ENCODE assay signal across 1 mouse cellular context in the genomic region with DNA sequence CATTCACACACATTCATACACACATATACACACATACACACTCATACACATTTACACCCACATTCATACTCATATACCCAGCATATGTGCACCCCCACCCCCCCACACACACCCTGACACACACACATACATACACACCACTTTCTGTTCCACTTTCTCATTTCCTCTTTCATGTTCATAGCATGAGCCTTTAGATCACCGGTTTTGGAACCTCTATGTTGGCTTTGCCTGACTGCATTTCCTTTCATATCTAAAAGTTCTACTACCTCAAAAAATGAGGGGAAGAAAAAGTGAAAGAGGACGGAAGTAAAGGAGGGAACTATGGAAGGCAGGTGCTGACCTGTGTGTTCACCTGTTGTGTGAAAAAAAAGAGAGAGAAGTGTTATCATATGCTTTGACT.
TF ChIP-seq lines count a peak whose summit lies in the region.

No protein-coding gene starts in this region.

TF ChIP-seq in CH12.LX, 34 proteins besides CTCF, POLR2A, EP300 and RAD21 (continued from another document):
- TF ChIP-seq ELF1 (IDR thresholded peaks at IDR 0.05; ENCODE audit: low read depth, low read length) (peak; percentile 59), JUND (conservative IDR thresholded peaks at IDR 0.05; ENCODE audit: low read depth, low read length) (peak; percentile 86), MAX (IDR thresholded peaks at IDR 0.05; ENCODE audit: low read length) (peak; percentile 76), CHD2 (IDR thresholded peaks at IDR 0.05; ENCODE audit: low read length) (peak; percentile 97)
TF ChIP-seq in CH12.LX: peak in this region for 22.
